Mouse (Mus musculus): ENCODE results near the gene AC153137.1. TPM values are rescaled to one million over a fixed set of nuclear protein-coding genes. Genes with fewer than 3 reads are reported as not detected.
"Not testable (repeated sequence)": the region's sequence is repeated elsewhere in the genome, so short reads cannot be mapped to it uniquely, and the experiment has no call there.

AC153137.1 gene
- total RNA-seq (2021), result not detected
- long read RNA-seq, experiment 1, result 0 reads
- long read RNA-seq, experiment 2, result 0 reads

GRCm38 (mm10) chr1:30977868-30978267 lies at the start of gene AC153137.1:
Gene AC153137.1, minus strand, starts transcription at chr1:30977968.
- DNase-seq, result not testable (repeated sequence)

- no peak for DNase-seq
Observed at GRCm38 (mm10) chr1:31023173-31023572, 45.4 kb upstream of the AC153137.1 start.

- DNase-seq, result peak; percentile 90 to 93
Observed at GRCm38 (mm10) chr1:31019283-31019682, 41.5 kb upstream of the AC153137.1 start.

GRCm38 (mm10) chr1:31017377-31017776 lies 39.6 kb upstream of the AC153137.1 start:
- DNase-seq, result no peak

- DNase-seq, result no peak
Observed at GRCm38 (mm10) chr1:31016068-31016467, 38.3 kb upstream of the AC153137.1 start.

- no peak for DNase-seq
Observed at GRCm38 (mm10) chr1:31015261-31015660, 37.5 kb upstream of the AC153137.1 start.

GRCm38 (mm10) chr1:30977239-30977638 lies 529 bp downstream of the AC153137.1 start:
- DNase-seq, result not testable (repeated sequence)

- no peak for DNase-seq
Observed at GRCm38 (mm10) chr1:30951795-30952194, 26.0 kb downstream of the AC153137.1 start.

GRCm38 (mm10) chr1:30950456-30950835 lies 27.3 kb downstream of the AC153137.1 start:
- no peak for DNase-seq

- DNase-seq, result peak; percentile 98
Observed at GRCm38 (mm10) chr1:30949710-30950455, 27.9 kb downstream of the AC153137.1 start.

GRCm38 (mm10) chr1:30948950-30949639 lies 28.7 kb downstream of the AC153137.1 start:
- DNase-seq, result peak; percentile 62 to 78

- peak in 1 of 2 experiments; percentile 27 for DNase-seq
Observed at GRCm38 (mm10) chr1:30948361-30948949, 29.3 kb downstream of the AC153137.1 start.

- no peak for DNase-seq
Observed at GRCm38 (mm10) chr1:30945136-30945535, 32.6 kb downstream of the AC153137.1 start.

GRCm38 (mm10) chr1:30940571-30940970 lies 37.2 kb downstream of the AC153137.1 start:
- DNase-seq, result no peak

- DNase-seq, result no peak
Observed at GRCm38 (mm10) chr1:30938392-30938791, 39.4 kb downstream of the AC153137.1 start.

- no peak for DNase-seq
Observed at GRCm38 (mm10) chr1:30937396-30937965, 40.3 kb downstream of the AC153137.1 start.

GRCm38 (mm10) chr1:30936488-30936887 lies 41.3 kb downstream of the AC153137.1 start:
- DNase-seq, result no peak

- peak in 1 of 2 experiments; percentile 14 for DNase-seq
Observed at GRCm38 (mm10) chr1:30930823-30931222, 46.9 kb downstream of the AC153137.1 start.

GRCm38 (mm10) chr1:30930194-30930593 lies 47.6 kb downstream of the AC153137.1 start:
- DNase-seq, result no peak

Measured in adrenal gland, postnatal 36 days (tissue).